Mouse (Mus musculus) intestine, postnatal 0 days (tissue): ENCODE measurements around the gene Prodh2. TPM values are rescaled to one million over a fixed set of nuclear protein-coding genes. Genes with fewer than 3 reads are reported as not detected.
A peak's percentile ranks its signal among the peaks of the same experiment; 100 is the strongest.
"Not testable (repeated sequence)": the region's sequence is repeated elsewhere in the genome, so short reads cannot be mapped to it uniquely, and the experiment has no call there.

Experiments
- ATAC-seq: fragments of 200-750 bp; cut with Nextera tagmentation; 2 replicates; pipeline ENCODE4 v1.8.0; 2017; ENCODE audit warnings: mild to moderate bottlenecking, moderate TSS enrichment, moderate library complexity
- H3K27ac ChIP-seq: fragments of 300-500 bp; sonication (generic); 2 replicates; pipeline ENCODE4 v1.5.1; 2014; ENCODE audit warnings: mild to moderate bottlenecking, low read depth, low read length, moderate library complexity
- H3K27me3 ChIP-seq: fragments of 300-500 bp; sonication (generic); replicated peaks from 2 replicates; pipeline ENCODE4 v1.6.1; 2014; ENCODE audit warnings: low read length, mixed read lengths; ENCODE audit not compliant: control insufficient read depth, insufficient read depth
- H3K36me3 ChIP-seq: fragments of 300-500 bp; sonication (generic); 2 replicates; pipeline ENCODE4 v1.6.1; 2014; ENCODE audit warnings: mild to moderate bottlenecking, moderate library complexity; ENCODE audit not compliant: control insufficient read depth, insufficient read depth
- H3K4me1 ChIP-seq: fragments of 300-500 bp; sonication (generic); replicated peaks from 2 replicates; pipeline ENCODE4 v1.6.1; 2014; ENCODE audit warnings: antibody characterized with exemption, low read length, mixed read lengths; ENCODE audit not compliant: control insufficient read depth, insufficient read depth
- H3K4me2 ChIP-seq: fragments of 300-500 bp; sonication (generic); replicated peaks from 2 replicates; pipeline ENCODE4 v1.6.1; 2014; ENCODE audit warnings: low read depth, mild to moderate bottlenecking, moderate library complexity
- H3K4me3 ChIP-seq: fragments of 300-500 bp; sonication (generic); 2 replicates; pipeline ENCODE4 v1.5.1; 2014; ENCODE audit warnings: low read depth, low read length
- H3K9ac ChIP-seq: fragments of 300-500 bp; sonication (generic); 2 replicates; pipeline ENCODE4 v1.6.1; 2014; ENCODE audit warnings: mild to moderate bottlenecking, low read depth, low read length
- H3K9me3 ChIP-seq: fragments of 300-500 bp; sonication (generic); 2 replicates; pipeline ENCODE4 v1.6.1; 2016; ENCODE audit warnings: mixed run types; ENCODE audit not compliant: control insufficient read depth
- CTCF ChIP-seq: sonication (generic); IDR thresholded peaks from 2 replicates; pipeline ENCODE4 v1.5.1; 2016; ENCODE audit warnings: low read depth, mild to moderate bottlenecking, control low read depth, antibody characterized with exemption, moderate library complexity
- WGBS: fragments of 180-500 bp; shearing (Covaris S2); extraction: QIAGEN DNeasy Blood & Tissue Kit; methylation state at CpG from one replicate; pipeline ENCODE4 v1.1.7; 2014; 5-methylcytosine and 5-hydroxymethylcytosine counted together
- polyA plus RNA-seq: library from polyadenylated mRNA; unstranded; fragments of >200 nt; fragmentation: Nextera tagmentation; extraction: Ambion mirVana; gene quantifications from 2 replicates; pipeline ENCODE4 v1.2.1, GENCODE M21; 2015

The Prodh2 gene
- polyA plus RNA-seq, 1 experiment from 2014 or later, result 3.9 TPM

DNA sequence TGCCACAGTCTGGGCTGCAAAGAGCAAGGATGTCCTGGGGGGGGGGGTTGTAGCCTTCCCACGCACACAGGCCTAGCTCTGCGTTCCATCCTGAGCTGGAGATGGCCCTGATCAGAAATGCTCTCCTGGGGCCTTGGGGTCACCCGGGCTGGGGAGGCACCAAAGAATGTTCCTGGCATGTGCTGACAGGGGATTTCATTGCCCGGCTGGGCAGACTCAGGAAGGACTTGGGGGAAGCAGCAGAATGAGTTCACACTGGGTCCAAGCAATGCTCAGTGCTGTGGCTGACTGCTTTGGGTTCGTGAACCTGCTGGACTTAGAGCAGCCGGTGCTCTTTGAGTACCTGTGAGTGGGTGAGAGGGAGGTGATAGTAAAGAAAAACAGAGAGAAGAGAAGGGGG, 33.9 kb upstream of the Prodh2 start:
- 35% methylated on average over 6 of the region's 6 CpGs for WGBS
- no peak overlapping the region for H3K27ac ChIP-seq
- no peak for TF ChIP-seq CTCF
- H3K4me1 ChIP-seq, result no peaks in the 10 kb centered on the region
- ATAC-seq, result no peak
- H3K36me3 ChIP-seq, result no peaks in the 10 kb centered on the region
- no peak overlapping the region for H3K4me2 ChIP-seq
- no peak overlapping the region for H3K9ac ChIP-seq
- peaks cover 76% of the 10 kb centered on the region for H3K27me3 ChIP-seq
- H3K4me3 ChIP-seq, result no peak overlapping the region
- no peaks in the 10 kb centered on the region for H3K9me3 ChIP-seq

DNA sequence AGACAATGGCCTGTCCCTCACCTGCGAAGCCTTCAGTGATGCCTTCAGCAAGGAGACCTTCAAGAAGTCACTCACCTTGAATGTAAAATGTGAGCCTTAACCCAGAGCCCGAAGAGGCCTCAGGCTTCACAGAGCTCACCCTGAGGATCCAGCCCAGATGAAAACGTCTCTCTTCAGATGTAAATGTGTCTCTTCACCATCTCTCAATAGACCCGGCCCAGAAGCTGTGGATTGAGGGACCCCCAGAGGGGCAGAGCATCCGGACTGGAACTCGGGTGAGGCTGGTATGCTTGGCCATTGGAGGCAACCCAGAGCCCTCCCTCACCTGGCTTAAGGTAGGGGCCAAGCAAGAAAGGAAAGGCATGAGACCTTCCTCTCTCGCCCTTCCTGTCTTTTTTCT, 29.9 kb upstream of the Prodh2 start:
- Histone ChIP-seq H3K27me3 (peaks cover 69% of the 10 kb centered on the region), H3K9ac (no peak overlapping the region)
- 40% methylated on average over 7 of the region's 7 CpGs for WGBS

DNA sequence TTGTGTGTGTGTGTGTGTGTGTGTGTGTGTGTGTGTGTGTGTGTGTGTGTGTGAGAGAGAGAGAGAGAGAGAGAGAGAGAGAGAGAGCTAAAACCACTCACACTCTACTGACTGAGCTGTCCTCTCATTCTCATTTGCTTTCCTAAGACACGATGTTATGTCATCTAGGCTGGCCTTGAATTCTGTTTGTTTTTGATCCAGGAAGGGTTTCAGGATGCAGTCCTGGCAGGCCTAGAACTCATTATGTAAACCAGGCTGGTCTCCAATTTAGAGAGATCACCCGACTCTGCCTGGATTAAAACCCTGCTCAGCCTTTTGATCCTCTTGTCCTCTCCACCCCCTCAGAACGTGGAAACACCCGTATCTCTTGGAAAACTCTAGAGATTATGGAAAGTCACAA, 29.4 kb upstream of the Prodh2 start:
- Histone ChIP-seq H3K36me3 (no peaks in the 10 kb centered on the region), H3K9me3 (no peaks in the 10 kb centered on the region), H3K4me3 (no peak overlapping the region), H3K27me3 (peaks cover 64% of the 10 kb centered on the region), H3K27ac (no peak overlapping the region), H3K4me2 (no peak overlapping the region), H3K4me1 (no peaks in the 10 kb centered on the region), H3K9ac (no peak overlapping the region)
- no peak for ATAC-seq
- no peak for TF ChIP-seq CTCF
- WGBS, result 29% methylated on average over 4 of the region's 4 CpGs

More for the DNA sequence above, 29.9 kb upstream of the Prodh2 start:
- no peak for ATAC-seq
- no peaks in the 10 kb centered on the region for H3K9me3 ChIP-seq
- no peak for TF ChIP-seq CTCF
- H3K4me2 ChIP-seq, result no peak overlapping the region
- no peak overlapping the region for H3K27ac ChIP-seq
- no peak overlapping the region for H3K4me3 ChIP-seq
- H3K4me1 ChIP-seq, result no peaks in the 10 kb centered on the region
- H3K36me3 ChIP-seq, result no peaks in the 10 kb centered on the region

DNA sequence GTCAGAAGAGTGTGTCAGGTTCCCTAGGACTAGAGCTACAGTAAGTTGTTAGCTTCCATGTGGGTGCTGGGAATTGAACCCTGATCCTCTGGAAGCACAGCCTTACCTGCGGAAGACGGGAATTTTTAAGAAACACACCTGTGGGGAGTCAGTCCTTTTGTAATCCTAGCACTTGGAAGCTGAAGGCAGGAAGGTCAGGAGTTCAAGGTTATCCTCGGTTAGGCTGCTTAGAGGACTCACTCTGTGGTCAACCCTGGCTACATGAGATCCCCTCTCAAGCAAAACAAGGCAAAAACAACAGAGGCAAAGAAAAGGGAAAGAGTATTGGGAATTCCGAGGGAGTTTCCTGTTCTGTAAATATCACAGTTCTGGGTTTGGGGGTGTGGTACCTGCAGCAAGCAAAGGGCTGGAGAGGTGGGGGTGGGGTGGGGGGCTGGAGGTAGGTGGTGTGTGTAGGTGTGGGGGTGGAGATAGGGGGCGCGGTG, 28.6 kb upstream of the Prodh2 start:
- no peaks in the 10 kb centered on the region for H3K4me1 ChIP-seq
- WGBS, result 13% methylated on average over 6 of the region's 6 CpGs
- no peak overlapping the region for H3K4me3 ChIP-seq
- TF ChIP-seq CTCF, result no peak
- H3K36me3 ChIP-seq, result no peaks in the 10 kb centered on the region
- H3K9ac ChIP-seq, result no peak overlapping the region
- no peak for ATAC-seq
- H3K9me3 ChIP-seq, result no peaks in the 10 kb centered on the region
- no peak overlapping the region for H3K4me2 ChIP-seq
- peaks cover 59% of the 10 kb centered on the region for H3K27me3 ChIP-seq
- no peak overlapping the region for H3K27ac ChIP-seq

DNA sequence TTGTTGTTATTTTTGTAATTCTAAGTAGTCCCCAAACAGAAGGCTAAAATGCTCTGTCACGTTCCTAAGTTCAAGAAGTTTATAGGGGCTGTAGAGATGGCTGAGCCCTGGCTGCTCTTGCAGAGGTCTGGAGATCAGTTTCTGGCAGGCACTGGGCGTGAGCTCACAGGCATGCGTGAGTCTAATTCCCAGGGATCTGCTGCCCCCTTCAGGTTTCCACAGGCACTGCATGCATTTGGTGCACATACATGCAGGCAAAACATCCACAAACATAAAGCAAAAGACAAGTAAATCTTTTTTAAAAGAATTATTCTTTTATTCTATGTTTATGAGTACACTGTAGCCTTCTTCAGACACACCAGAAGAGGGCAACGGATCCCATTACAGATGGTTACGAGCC, 21.0 kb upstream of the Prodh2 start:
- Histone ChIP-seq H3K4me3 (no peak overlapping the region), H3K27ac (no peak overlapping the region), H3K36me3 (no peaks in the 10 kb centered on the region), H3K4me2 (no peak overlapping the region), H3K4me1 (no peaks in the 10 kb centered on the region), H3K9me3 (no peaks in the 10 kb centered on the region), H3K27me3 (0 out of 2 replicates have a peak, but pooled peaks cover 6% of the 10 kb centered on the region), H3K9ac (no peak overlapping the region)
- peak; percentile 77 for TF ChIP-seq CTCF
- ATAC-seq, result no peak
- 51% methylated on average over 5 of the region's 5 CpGs for WGBS

DNA sequence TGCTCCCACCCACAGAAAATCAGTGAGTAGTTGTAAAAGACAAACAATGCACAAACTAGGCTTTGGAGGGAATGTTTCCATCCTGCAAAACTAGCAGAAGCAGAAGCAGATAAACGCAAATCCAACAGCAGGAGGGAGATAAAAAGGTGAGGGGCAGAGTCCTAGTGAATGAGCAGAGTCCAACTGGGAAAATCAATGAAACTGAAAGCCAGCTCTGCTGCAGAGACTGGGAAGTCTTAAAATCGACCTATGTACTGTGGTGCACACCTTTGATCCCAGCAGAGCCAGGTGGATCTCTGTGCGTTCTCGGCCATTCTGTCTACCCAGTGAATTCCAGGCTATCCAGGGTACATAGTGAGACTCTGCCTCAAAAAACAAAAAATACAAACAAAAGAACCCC, 18.4 kb upstream of the Prodh2 start:
- WGBS, result 42% methylated on average over 4 of the region's 4 CpGs
- Histone ChIP-seq H3K27me3 (no peaks in the 10 kb centered on the region), H3K36me3 (no peaks in the 10 kb centered on the region), H3K9ac (no peak overlapping the region), H3K4me3 (no peak overlapping the region), H3K27ac (peak overlapping the region; percentile 6; the same call in 1 of the 2 replicates), H3K9me3 (no peaks in the 10 kb centered on the region), H3K4me1 (no peaks in the 10 kb centered on the region), H3K4me2 (no peak overlapping the region)
- no peak for TF ChIP-seq CTCF
- ATAC-seq, result peak; percentile 89

DNA sequence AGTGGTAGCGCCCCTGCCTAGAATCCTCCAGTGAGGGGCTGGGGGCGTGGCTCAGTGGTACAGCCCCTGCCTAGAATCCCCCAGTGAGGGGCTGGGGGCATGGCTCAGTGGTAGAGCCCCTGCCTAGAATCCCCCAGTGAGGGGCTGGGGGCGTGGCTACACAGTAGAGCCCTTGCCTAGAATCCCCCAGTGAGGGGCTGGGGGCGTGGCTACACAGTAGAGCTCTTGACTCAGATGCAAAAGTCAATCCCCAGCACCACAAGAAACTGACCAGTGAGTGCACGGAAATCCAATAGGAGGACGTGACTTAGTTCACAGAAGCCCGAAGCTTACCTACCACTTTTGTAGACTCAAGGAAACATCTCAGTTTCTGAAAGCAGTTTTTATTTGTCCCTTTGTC, 17.3 kb upstream of the Prodh2 start:
- H3K36me3 ChIP-seq, H3K9ac ChIP-seq, H3K4me1 ChIP-seq, H3K4me3 ChIP-seq, H3K27me3 ChIP-seq, ATAC-seq, H3K4me2 ChIP-seq, H3K9me3 ChIP-seq, H3K27ac ChIP-seq: not testable (repeated sequence)
- WGBS, result 82% methylated on average over 7 of the region's 7 CpGs
